Mouse (Mus musculus) intestine, postnatal 0 days (tissue): ENCODE data around the gene Ephb1. TPM values are rescaled to one million over a fixed set of nuclear protein-coding genes. Genes with fewer than 3 reads are reported as not detected.

Source experiments
- ATAC-seq: fragments of 200-750 bp; cut with Nextera tagmentation; 2 replicates; pipeline ENCODE4 v1.8.0; 2017; ENCODE audit warnings: mild to moderate bottlenecking, moderate TSS enrichment, moderate library complexity
- H3K27ac ChIP-seq: fragments of 300-500 bp; sonication (generic); 2 replicates; pipeline ENCODE4 v1.5.1; 2014; ENCODE audit warnings: mild to moderate bottlenecking, low read depth, low read length, moderate library complexity
- H3K27me3 ChIP-seq: fragments of 300-500 bp; sonication (generic); replicated peaks from 2 replicates; pipeline ENCODE4 v1.6.1; 2014; ENCODE audit warnings: low read length, mixed read lengths; ENCODE audit not compliant: control insufficient read depth, insufficient read depth
- H3K36me3 ChIP-seq: fragments of 300-500 bp; sonication (generic); 2 replicates; pipeline ENCODE4 v1.6.1; 2014; ENCODE audit warnings: mild to moderate bottlenecking, moderate library complexity; ENCODE audit not compliant: control insufficient read depth, insufficient read depth
- H3K4me1 ChIP-seq: fragments of 300-500 bp; sonication (generic); replicated peaks from 2 replicates; pipeline ENCODE4 v1.6.1; 2014; ENCODE audit warnings: antibody characterized with exemption, low read length, mixed read lengths; ENCODE audit not compliant: control insufficient read depth, insufficient read depth
- H3K4me2 ChIP-seq: fragments of 300-500 bp; sonication (generic); replicated peaks from 2 replicates; pipeline ENCODE4 v1.6.1; 2014; ENCODE audit warnings: low read depth, mild to moderate bottlenecking, moderate library complexity
- H3K4me3 ChIP-seq: fragments of 300-500 bp; sonication (generic); 2 replicates; pipeline ENCODE4 v1.5.1; 2014; ENCODE audit warnings: low read depth, low read length
- H3K9ac ChIP-seq: fragments of 300-500 bp; sonication (generic); 2 replicates; pipeline ENCODE4 v1.6.1; 2014; ENCODE audit warnings: mild to moderate bottlenecking, low read depth, low read length
- H3K9me3 ChIP-seq: fragments of 300-500 bp; sonication (generic); 2 replicates; pipeline ENCODE4 v1.6.1; 2016; ENCODE audit warnings: mixed run types; ENCODE audit not compliant: control insufficient read depth
- CTCF ChIP-seq: sonication (generic); IDR thresholded peaks from 2 replicates; pipeline ENCODE4 v1.5.1; 2016; ENCODE audit warnings: low read depth, mild to moderate bottlenecking, control low read depth, antibody characterized with exemption, moderate library complexity
- WGBS: fragments of 180-500 bp; shearing (Covaris S2); extraction: QIAGEN DNeasy Blood & Tissue Kit; methylation state at CpG from one replicate; pipeline ENCODE4 v1.1.7; 2014; 5-methylcytosine and 5-hydroxymethylcytosine counted together
- polyA plus RNA-seq: library from polyadenylated mRNA; unstranded; fragments of >200 nt; fragmentation: Nextera tagmentation; extraction: Ambion mirVana; gene quantifications from 2 replicates; pipeline ENCODE4 v1.2.1, GENCODE M21; 2015

The Ephb1 gene
- polyA plus RNA-seq, 1 experiment from 2014 or later = 1.3 TPM

GRCm38 (mm10) chr9:102267311-102268027, 87.0 kb downstream of the Ephb1 start:
- H3K27ac ChIP-seq = no peak overlapping the region
- 0 out of 2 replicates have a peak, but pooled peaks cover 7% of the 10 kb centered on the region for H3K27me3 ChIP-seq
- no peak for ATAC-seq
- no peaks in the 10 kb centered on the region for H3K9me3 ChIP-seq
- TF ChIP-seq CTCF = 0 out of 2 replicates have a peak, but pooled peaks have one; percentile 28
- H3K4me2 ChIP-seq = peak overlapping the region; percentile 61
- no peaks in the 10 kb centered on the region for H3K4me1 ChIP-seq
- no peak overlapping the region for H3K9ac ChIP-seq
- peak overlapping the region; percentile 21; the same call in 1 of the 2 replicates for H3K4me3 ChIP-seq
- no peaks in the 10 kb centered on the region for H3K36me3 ChIP-seq
- WGBS = under 1% methylated on average over 18 of the region's 18 CpGs

GRCm38 (mm10) chr9:102263760-102264159, 90.7 kb downstream of the Ephb1 start:
- 63% methylated on average over 7 of the region's 7 CpGs for WGBS
- no peak for ATAC-seq

GRCm38 (mm10) chr9:102262100-102262501, 92.4 kb downstream of the Ephb1 start:
- Histone ChIP-seq H3K9ac (no peak overlapping the region), H3K36me3 (no peaks in the 10 kb centered on the region), H3K4me3 (no peak overlapping the region), H3K27ac (no peak overlapping the region), H3K4me2 (no peak overlapping the region), H3K27me3 (0 out of 2 replicates have a peak, but pooled peaks cover 6% of the 10 kb centered on the region), H3K4me1 (no peaks in the 10 kb centered on the region), H3K9me3 (no peaks in the 10 kb centered on the region)
- no peak for TF ChIP-seq CTCF
- no peak for ATAC-seq
- WGBS = 23% methylated on average over 4 of the region's 4 CpGs

More at GRCm38 (mm10) chr9:102263760-102264159, 90.7 kb downstream of the Ephb1 start:
- no peaks in the 10 kb centered on the region for H3K36me3 ChIP-seq
- TF ChIP-seq CTCF = peak; percentile 9; the same call in 1 of the 2 replicates
- no peaks in the 10 kb centered on the region for H3K9me3 ChIP-seq
- no peak overlapping the region for H3K9ac ChIP-seq
- H3K4me2 ChIP-seq = no peak overlapping the region
- H3K4me1 ChIP-seq = no peaks in the 10 kb centered on the region
- no peak overlapping the region for H3K4me3 ChIP-seq
- H3K27me3 ChIP-seq = 0 out of 2 replicates have a peak, but pooled peaks cover 9% of the 10 kb centered on the region
- no peak overlapping the region for H3K27ac ChIP-seq

- no peak for TF ChIP-seq CTCF
- H3K9ac ChIP-seq = no peak overlapping the region
- H3K4me1 ChIP-seq = no peaks in the 10 kb centered on the region
- no peaks in the 10 kb centered on the region for H3K36me3 ChIP-seq
- H3K27ac ChIP-seq = no peak overlapping the region
- 0 out of 2 replicates have a peak, but pooled peaks cover 4% of the 10 kb centered on the region for H3K27me3 ChIP-seq
- 16% methylated on average over 9 of the region's 9 CpGs for WGBS
- ATAC-seq = no peak
- no peak overlapping the region for H3K4me2 ChIP-seq
- no peak overlapping the region for H3K4me3 ChIP-seq
- H3K9me3 ChIP-seq = no peaks in the 10 kb centered on the region
These were observed 93.0 kb downstream of the Ephb1 start for GRCm38 (mm10) chr9:102261511-102261910.

GRCm38 (mm10) chr9:102256407-102256806, 98.1 kb downstream of the Ephb1 start:
- H3K9me3 ChIP-seq = no peaks in the 10 kb centered on the region
- H3K27me3 ChIP-seq = no peaks in the 10 kb centered on the region
- no peaks in the 10 kb centered on the region for H3K36me3 ChIP-seq
- no peak overlapping the region for H3K4me3 ChIP-seq
- ATAC-seq = no peak
- TF ChIP-seq CTCF = no peak
- 87% methylated on average over 5 of the region's 5 CpGs for WGBS
- no peak overlapping the region for H3K9ac ChIP-seq
- no peak overlapping the region for H3K27ac ChIP-seq
- no peak overlapping the region for H3K4me2 ChIP-seq
- H3K4me1 ChIP-seq = no peaks in the 10 kb centered on the region

- Histone ChIP-seq H3K4me1 (no peaks in the 10 kb centered on the region), H3K36me3 (no peaks in the 10 kb centered on the region), H3K9me3 (no peaks in the 10 kb centered on the region), H3K27me3 (no peaks in the 10 kb centered on the region), H3K27ac (no peak overlapping the region), H3K4me2 (no peak overlapping the region), H3K9ac (no peak overlapping the region), H3K4me3 (no peak overlapping the region)
- ATAC-seq = no peak
- no peak for TF ChIP-seq CTCF
- WGBS = 84% methylated on average over 6 of the region's 6 CpGs
These were observed 98.7 kb downstream of the Ephb1 start for GRCm38 (mm10) chr9:102255803-102256202.
